29 mouse cellular contexts compared by ENCODE assay signal in the genomic region with DNA sequence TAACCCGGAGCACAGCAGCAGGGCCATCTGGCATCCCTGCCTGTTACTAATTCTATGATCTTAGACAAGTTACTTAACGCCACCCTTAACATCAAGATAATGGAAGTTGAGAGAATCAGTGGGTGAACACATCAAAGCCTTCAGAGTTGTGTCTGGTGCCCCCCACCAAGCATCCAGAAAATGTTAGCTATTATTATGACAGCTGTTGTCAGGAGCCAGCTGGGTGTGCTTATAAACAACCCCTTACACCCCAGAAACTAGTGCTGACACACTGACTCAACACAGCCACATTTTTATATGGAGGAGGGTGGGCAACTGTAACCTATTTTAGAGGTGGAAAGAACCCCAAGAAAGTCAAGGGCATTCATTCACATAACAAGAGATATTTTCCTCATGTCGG. TPM values are rescaled to one million over a fixed set of nuclear protein-coding genes. Genes with fewer than 3 reads are reported as not detected.
DNase-seq lines count a peak whose midpoint lies in the region; ATAC-seq and TF ChIP-seq lines count a peak whose summit lies in the region.
"Had no signal": no experiment of that assay in that cellular context is flagged by ENCODE, and none has a peak within 500 bp of the region (broad histone marks: within the 10 kb centered on the region; RNA-seq: fewer than 3 reads in every experiment).

No protein-coding gene starts in this region.

- WGBS in forebrain, embryonic 13.5 days = 64% methylated on average over 3 of the region's 3 CpGs
- 74% methylated on average over 3 of the region's 3 CpGs for WGBS in forebrain, embryonic 11.5 days
- WGBS in forebrain, embryonic 16.5 days = 49% methylated on average over 3 of the region's 3 CpGs
- 85% methylated on average over 3 of the region's 3 CpGs for WGBS in forebrain, embryonic 12.5 days
- 72% methylated on average over 3 of the region's 3 CpGs for WGBS in hindbrain, embryonic 10.5 days

- TF ChIP-seq POLR2A in brain, embryonic 14.5 days (IDR thresholded peaks at IDR 0.05; ENCODE audit: borderline replicate concordance, extremely low read depth, insufficient read depth, insufficient read length, poor library complexity, severe bottlenecking) = no peak

- no peak for ATAC-seq in forebrain, embryonic 13.5 days
- no peak for ATAC-seq in forebrain, embryonic 11.5 days (replicated peaks; ENCODE audit: low FRiP score)
- ATAC-seq in forebrain, embryonic 16.5 days = no peak
- no peak for ATAC-seq in forebrain, embryonic 12.5 days (ENCODE audit: low FRiP score)
- ATAC-seq: hindbrain, postnatal 0 days; inflammation-experienced regulatory T-cells, adult 6 months; intestine, embryonic 16.5 days had no signal

- no peak overlapping the region for H3K4me2 ChIP-seq in forebrain, embryonic 13.5 days
- no peak overlapping the region for H3K4me2 ChIP-seq in forebrain, embryonic 11.5 days (ENCODE audit: low read depth, low read length, severe bottlenecking)
- no peak overlapping the region for H3K4me2 ChIP-seq in forebrain, embryonic 16.5 days (ENCODE audit: low read length)
- no peak overlapping the region for H3K4me2 ChIP-seq in forebrain, embryonic 12.5 days
- H3K4me2 ChIP-seq: embryonic facial prominence, embryonic 15.5 days; heart, embryonic 12.5 days; heart, embryonic 15.5 days; hindbrain, embryonic 14.5 days had no signal

- no peaks in the 10 kb centered on the region for H3K9me3 ChIP-seq in forebrain, embryonic 13.5 days (replicated peaks)
- H3K9me3 ChIP-seq in forebrain, embryonic 11.5 days (ENCODE audit: control insufficient read depth, low read length) = no peaks in the 10 kb centered on the region
- peaks cover 2% of the 10 kb centered on the region; the same call in 1 of the 2 replicates for H3K9me3 ChIP-seq in forebrain, embryonic 16.5 days (ENCODE audit: control insufficient read depth, low read length)
- no peaks in the 10 kb centered on the region for H3K9me3 ChIP-seq in forebrain, embryonic 12.5 days
- H3K9me3 ChIP-seq in hindbrain, embryonic 10.5 days = no peaks in the 10 kb centered on the region
- H3K9me3 ChIP-seq: embryonic facial prominence, embryonic 15.5 days; G1E; heart, embryonic 12.5 days; heart, embryonic 15.5 days had no signal

- DNase-seq in forebrain, embryonic 11.5 days (ENCODE audit: low spot score) = no peak
- peak; percentile 53 for DNase-seq in brain, embryonic 14.5 days (ENCODE audit: low read depth)
- peak; percentile 21 for DNase-seq in retina, postnatal 1 day
- DNase-seq in hindbrain, embryonic 10.5 days (ENCODE audit: low spot score) = no peak
- DNase-seq: adrenal gland, adult 2 months; adrenal gland, postnatal 14 days; B cell, adult 2 months; cerebellum, adult 11-12 months; cerebellum, adult 8-10 months; cerebellum, postnatal 10 days; cerebellum, postnatal 36 days; embryo, embryonic 11 days; gastrocnemius, postnatal 10 days; gastrocnemius, postnatal 36 days; heart, postnatal 10 days; heart, postnatal 36 days; kidney, adult 2 months had no signal

- no peaks in the 10 kb centered on the region for H3K36me3 ChIP-seq in forebrain, embryonic 13.5 days (ENCODE audit: poor library complexity, severe bottlenecking)
- no peaks in the 10 kb centered on the region for H3K36me3 ChIP-seq in forebrain, embryonic 11.5 days (ENCODE audit: control insufficient read depth, insufficient read depth, low read length)
- H3K36me3 ChIP-seq in forebrain, embryonic 16.5 days (ENCODE audit: control insufficient read depth, insufficient read depth) = no peaks in the 10 kb centered on the region
- H3K36me3 ChIP-seq in forebrain, embryonic 12.5 days (replicated peaks) = no peaks in the 10 kb centered on the region
- H3K36me3 ChIP-seq in hindbrain, embryonic 10.5 days = no peaks in the 10 kb centered on the region
- H3K36me3 ChIP-seq: embryonic facial prominence, embryonic 15.5 days; G1E; heart, embryonic 12.5 days; heart, embryonic 15.5 days had no signal

- TF ChIP-seq CTCF in brain, embryonic 14.5 days (IDR thresholded peaks at IDR 0.05; ENCODE audit: borderline replicate concordance, extremely low read depth, insufficient read depth, insufficient read length) = no peak

- H3K4me1 ChIP-seq in forebrain, embryonic 13.5 days = peaks cover 17% of the 10 kb centered on the region
- H3K4me1 ChIP-seq in forebrain, embryonic 11.5 days (replicated peaks; ENCODE audit: control insufficient read depth, insufficient read depth, low read length) = no peaks in the 10 kb centered on the region
- peaks cover 14% of the 10 kb centered on the region for H3K4me1 ChIP-seq in forebrain, embryonic 16.5 days (replicated peaks; ENCODE audit: control insufficient read depth, insufficient read depth, low read length)
- peaks cover 6% of the 10 kb centered on the region for H3K4me1 ChIP-seq in forebrain, embryonic 12.5 days
- peaks cover 10% of the 10 kb centered on the region for H3K4me1 ChIP-seq in hindbrain, embryonic 10.5 days (replicated peaks)

- no peak overlapping the region for H3K9ac ChIP-seq in forebrain, embryonic 13.5 days
- H3K9ac ChIP-seq in forebrain, embryonic 11.5 days (ENCODE audit: low read length) = no peak overlapping the region
- H3K9ac ChIP-seq in forebrain, embryonic 16.5 days (replicated peaks; ENCODE audit: low read depth, low read length) = no peak overlapping the region
- no peak overlapping the region for H3K9ac ChIP-seq in forebrain, embryonic 12.5 days
- H3K9ac ChIP-seq: embryonic facial prominence, embryonic 15.5 days; heart, embryonic 12.5 days; heart, embryonic 15.5 days; hindbrain, embryonic 14.5 days had no signal

- no peak overlapping the region for H3K4me3 ChIP-seq in forebrain, embryonic 13.5 days
- no peak overlapping the region for H3K4me3 ChIP-seq in forebrain, embryonic 11.5 days (ENCODE audit: low read depth, low read length)
- H3K4me3 ChIP-seq in forebrain, embryonic 16.5 days (replicated peaks; ENCODE audit: low read length) = no peak overlapping the region
- no peak overlapping the region for H3K4me3 ChIP-seq in forebrain, embryonic 12.5 days (replicated peaks)
- no peak overlapping the region for H3K4me3 ChIP-seq in hindbrain, embryonic 10.5 days
- H3K4me3 ChIP-seq: embryonic facial prominence, embryonic 15.5 days; heart, embryonic 12.5 days; heart, embryonic 15.5 days had no signal

- H3K27ac ChIP-seq in forebrain, embryonic 13.5 days = peak overlapping the region; percentile 66; the same call in 1 of the 2 replicates
- H3K27ac ChIP-seq in forebrain, embryonic 11.5 days (ENCODE audit: low read depth, low read length) = no peak overlapping the region
- H3K27ac ChIP-seq in forebrain, embryonic 16.5 days (ENCODE audit: low read length) = peak overlapping the region; percentile 36; the same call in 1 of the 2 replicates
- H3K27ac ChIP-seq in forebrain, embryonic 12.5 days = no peak overlapping the region
- H3K27ac ChIP-seq in hindbrain, embryonic 10.5 days = no peak overlapping the region
- H3K27ac ChIP-seq: embryonic facial prominence, embryonic 15.5 days; heart, embryonic 15.5 days; hindbrain, embryonic 14.5 days; hindbrain, postnatal 0 days had no signal

- no peaks in the 10 kb centered on the region for H3K27me3 ChIP-seq in forebrain, embryonic 13.5 days
- no peaks in the 10 kb centered on the region for H3K27me3 ChIP-seq in forebrain, embryonic 11.5 days (ENCODE audit: control insufficient read depth, insufficient read depth, low read length)
- no peaks in the 10 kb centered on the region for H3K27me3 ChIP-seq in forebrain, embryonic 16.5 days (replicated peaks; ENCODE audit: control insufficient read depth, insufficient read depth, low read length)
- H3K27me3 ChIP-seq in forebrain, embryonic 12.5 days = no peaks in the 10 kb centered on the region
- H3K27me3 ChIP-seq in hindbrain, embryonic 10.5 days (ENCODE audit: insufficient read depth, poor library complexity, severe bottlenecking) = no peaks in the 10 kb centered on the region
- H3K27me3 ChIP-seq: CH12.LX; embryonic facial prominence, embryonic 15.5 days; heart, embryonic 12.5 days; heart, embryonic 15.5 days had no signal

RNA-seq across cellular contexts. Expression of a gene that starts 7.3 kb away (rescaled TPM):
- 33.1 and 33.3 TPM in 2 replicates for polyA plus RNA-seq in forebrain, embryonic 13.5 days (2015; fragmentation: Nextera tagmentation; extraction: Ambion mirVana)
- polyA plus RNA-seq in forebrain, embryonic 11.5 days (2014; fragmentation: Nextera tagmentation; extraction: Ambion mirVana) = 31.0 and 33.2 TPM in 2 replicates
- polyA plus RNA-seq in forebrain, embryonic 16.5 days (2015; fragmentation: Nextera tagmentation; extraction: Ambion mirVana) = 45.5 and 50.4 TPM in 2 replicates
- 34.0 and 37.5 TPM in 2 replicates for polyA plus RNA-seq in forebrain, embryonic 12.5 days (2016; fragmentation: Nextera tagmentation; extraction: Ambion mirVana)
- polyA plus RNA-seq in brain, embryonic 14.5 days (2012; rRNA removed) = 40.7 and 54.0 TPM in 2 replicates
- 18.5 and 20.9 TPM in 2 replicates for polyA plus RNA-seq in hindbrain, embryonic 10.5 days (2016; fragmentation: Nextera tagmentation; extraction: Ambion mirVana)

Comparison
In these comparisons a context has a peak if more than half of its experiments do, and no peak if none do; other contexts are left out.
1. H3K27ac ChIP-seq: peak in forebrain, embryonic 13.5 days (single experiment) and forebrain, embryonic 16.5 days (single experiment); none in forebrain, embryonic 11.5 days (single experiment), forebrain, embryonic 12.5 days (single experiment) and hindbrain, embryonic 10.5 days (single experiment).
2. DNase-seq: peak in brain, embryonic 14.5 days (single experiment) and retina, postnatal 1 day (single experiment); none in forebrain, embryonic 11.5 days (single experiment) and hindbrain, embryonic 10.5 days (single experiment).